Mouse (Mus musculus): Measurements from ENCODE around the gene Elf1.
A peak's percentile ranks its signal among the peaks of the same experiment; 100 is the strongest.
"Not testable (repeated sequence)": the region's sequence is repeated elsewhere in the genome, so short reads cannot be mapped to it uniquely, and the experiment has no call there.

Elf1 gene

DNA sequence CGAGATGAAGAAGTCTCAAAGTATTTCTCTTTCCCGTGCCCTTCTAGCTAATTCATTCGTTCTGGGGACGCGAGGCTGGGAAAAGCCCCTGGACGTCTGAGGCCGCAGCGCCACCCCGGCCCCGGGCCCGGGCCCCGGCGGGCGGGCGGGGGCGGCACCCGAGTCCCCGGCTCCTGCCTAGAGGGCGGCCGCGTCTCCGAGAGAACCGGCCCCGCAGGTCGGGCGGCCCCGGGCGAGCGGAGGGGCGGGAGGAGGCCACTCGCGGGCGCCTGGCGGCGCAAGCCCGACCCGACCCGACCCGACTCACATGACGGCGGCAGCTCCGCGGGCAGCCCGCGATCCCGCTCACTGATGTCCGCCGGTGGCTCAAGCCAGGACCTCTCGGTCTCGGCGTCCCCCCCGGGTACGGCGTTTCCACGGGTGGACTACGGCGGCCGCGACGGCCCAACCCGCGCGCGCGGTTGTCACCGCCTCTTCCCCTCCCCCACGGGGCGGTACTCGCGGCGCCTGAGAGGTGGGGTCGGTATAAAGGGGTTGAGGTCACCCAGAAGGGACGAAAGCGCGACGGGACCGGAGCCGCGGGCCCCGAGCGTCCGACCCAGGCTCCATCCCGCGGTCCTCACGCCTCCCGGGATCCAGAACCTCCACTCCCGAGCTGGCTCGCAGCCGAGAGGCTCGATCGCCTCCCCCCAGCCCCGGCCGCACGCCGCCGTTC, at the start of gene Elf1:
Gene Elf1, plus strand, starts transcription at position 571 of the 715 bp plus-strand sequence.
- DNase-seq, result peak; percentile 97 to 98

DNA sequence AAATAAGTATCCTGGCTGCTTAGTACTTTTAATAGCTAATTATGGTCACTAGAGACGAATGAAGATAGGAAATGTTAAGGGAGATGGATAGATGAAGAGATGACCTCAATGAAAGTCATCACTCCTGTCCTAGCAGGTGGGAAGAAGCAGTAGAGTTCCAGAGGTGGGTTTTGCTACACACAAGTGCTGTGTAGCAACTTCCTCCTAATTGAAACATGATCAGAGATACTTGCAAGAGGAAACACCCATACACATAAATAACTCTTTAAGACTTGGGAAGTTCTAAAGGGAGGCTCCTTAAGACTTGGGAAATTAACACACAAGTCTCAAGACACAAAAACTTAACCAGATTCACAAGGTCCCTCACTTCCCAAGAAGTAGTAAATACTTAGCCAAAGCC, 46.9 kb upstream of the Elf1 start:
- no peak for DNase-seq

DNA sequence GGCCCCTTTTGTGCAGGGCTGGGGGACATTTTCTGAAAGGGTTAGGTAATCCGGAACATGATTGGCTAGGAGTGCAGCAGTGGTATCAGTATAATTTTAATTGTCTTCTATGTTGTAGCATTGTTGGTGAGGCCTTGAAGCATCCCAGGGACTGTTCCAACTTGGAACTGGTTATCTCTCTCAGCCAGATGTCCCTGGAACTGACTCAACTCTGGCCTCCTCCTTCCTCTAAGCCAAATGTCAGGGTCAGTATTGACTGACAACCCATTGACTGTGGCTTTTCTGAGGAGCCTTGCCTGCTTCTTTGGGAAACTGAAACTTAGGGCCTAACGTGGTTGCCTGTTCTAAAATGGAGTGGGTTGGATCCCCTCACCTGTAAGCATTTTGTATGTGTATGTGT, 40.3 kb upstream of the Elf1 start:
- no peak for DNase-seq

DNA sequence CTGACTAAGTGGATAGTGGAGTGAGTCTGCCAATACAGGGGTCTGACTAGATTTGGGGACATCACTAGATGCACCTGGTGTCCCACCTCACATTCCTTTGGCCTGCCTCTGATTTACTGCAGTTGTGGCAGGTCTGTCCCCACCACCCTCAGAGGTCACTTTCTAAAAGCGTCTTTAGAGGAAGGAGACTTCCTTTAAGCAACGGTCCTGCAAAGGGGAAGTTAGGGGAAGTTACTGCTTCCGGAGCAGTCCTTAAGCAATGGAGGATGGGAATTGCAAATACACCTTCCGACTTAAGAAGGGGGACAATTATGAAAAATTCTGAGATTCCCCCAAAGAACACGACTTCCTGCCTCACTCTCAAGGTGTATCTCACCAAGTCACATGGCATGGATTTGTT, 39.6 kb upstream of the Elf1 start:
- DNase-seq, result no peak

DNA sequence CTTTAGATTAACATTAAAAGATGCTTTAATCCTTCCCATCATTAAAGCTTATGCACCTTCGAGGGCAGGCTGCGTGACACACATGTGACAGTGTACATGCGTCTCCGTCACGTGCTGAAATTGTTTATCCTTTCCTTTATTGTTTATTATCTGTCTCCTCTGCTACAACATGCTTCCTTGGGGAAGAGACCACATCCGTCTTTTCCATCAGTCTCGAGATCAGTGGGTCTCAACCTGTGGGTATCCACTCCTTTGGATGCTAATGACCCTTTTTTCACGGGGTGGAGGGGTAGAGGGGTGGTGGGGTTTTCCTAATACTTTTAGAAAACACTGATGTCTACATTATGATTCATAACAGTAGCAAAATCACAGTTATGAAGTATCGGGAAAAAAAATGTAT, 36.4 kb upstream of the Elf1 start:
- DNase-seq, result no peak

DNA sequence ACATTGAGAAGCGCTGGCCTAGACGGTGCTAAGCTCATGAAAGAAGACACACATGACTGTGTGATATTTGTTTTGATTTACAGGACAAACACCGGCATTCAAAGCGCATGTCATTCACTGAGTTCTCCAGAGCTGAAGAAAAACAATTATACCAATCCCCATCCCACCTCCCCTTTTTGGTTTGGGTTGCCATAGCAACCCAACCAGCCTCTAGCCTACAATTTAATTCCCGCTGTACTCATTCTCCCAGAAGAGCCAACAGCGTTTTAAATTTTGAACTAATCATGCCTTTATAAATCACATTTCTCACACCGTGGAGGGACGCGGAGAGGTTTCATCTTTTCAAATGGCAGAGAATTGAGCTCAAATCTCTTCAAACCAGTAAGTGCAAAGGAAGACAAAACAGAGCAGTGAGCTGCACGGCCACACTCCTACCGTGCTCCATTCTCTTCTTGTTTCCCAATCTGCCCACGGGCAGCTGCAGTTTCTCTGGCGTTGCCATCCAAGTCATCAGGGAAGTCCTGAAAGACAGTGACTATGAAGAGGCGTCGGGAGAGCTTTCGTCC, 35.9 kb upstream of the Elf1 start:
- DNase-seq, result no peak

DNA sequence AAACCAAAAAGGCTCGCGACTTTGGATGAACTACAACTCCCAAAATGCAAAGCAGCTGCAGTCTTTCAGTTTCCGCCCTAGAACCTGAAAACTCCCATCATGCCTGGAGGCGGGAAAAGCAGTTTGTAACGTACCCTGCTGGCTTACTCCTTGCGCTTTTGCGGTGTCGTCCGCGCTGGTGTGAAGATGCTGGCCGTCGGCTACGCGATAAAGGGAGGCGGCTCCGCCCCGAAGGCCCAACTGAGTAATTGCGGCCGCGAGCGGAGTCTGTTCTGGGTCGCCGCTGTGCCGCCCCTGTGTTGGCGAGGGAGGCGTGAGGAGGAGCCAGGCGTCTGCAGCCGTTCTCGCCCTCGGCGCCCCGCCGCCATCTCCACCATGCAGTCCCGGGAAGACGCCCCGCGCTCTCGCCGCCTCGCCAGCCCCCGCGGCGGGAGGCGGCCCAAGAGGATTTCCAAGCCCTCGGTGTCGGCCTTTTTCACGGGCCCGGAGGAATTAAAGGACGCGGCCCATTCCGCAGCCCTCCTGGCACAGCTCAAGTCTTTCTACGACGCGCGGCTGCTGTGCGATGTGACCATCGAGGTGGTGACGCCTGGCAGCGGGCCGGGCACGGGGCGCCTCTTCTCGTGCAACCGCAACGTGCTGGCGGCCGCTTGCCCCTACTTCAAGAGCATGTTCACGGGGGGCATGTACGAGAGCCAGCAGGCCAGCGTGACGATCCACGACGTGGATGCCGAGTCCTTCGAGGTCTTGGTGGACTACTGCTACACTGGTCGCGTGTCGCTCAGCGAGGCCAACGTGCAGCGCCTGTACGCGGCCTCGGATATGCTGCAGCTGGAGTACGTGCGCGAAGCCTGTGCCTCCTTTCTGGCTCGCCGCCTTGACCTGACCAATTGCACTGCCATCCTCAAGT, 29.1 kb upstream of the Elf1 start, which contains the start of gene Kbtbd6:
Gene Kbtbd6, plus strand, starts transcription at position 155 of the 910 bp plus-strand sequence.
- peak; percentile 85 to 86 for DNase-seq

DNA sequence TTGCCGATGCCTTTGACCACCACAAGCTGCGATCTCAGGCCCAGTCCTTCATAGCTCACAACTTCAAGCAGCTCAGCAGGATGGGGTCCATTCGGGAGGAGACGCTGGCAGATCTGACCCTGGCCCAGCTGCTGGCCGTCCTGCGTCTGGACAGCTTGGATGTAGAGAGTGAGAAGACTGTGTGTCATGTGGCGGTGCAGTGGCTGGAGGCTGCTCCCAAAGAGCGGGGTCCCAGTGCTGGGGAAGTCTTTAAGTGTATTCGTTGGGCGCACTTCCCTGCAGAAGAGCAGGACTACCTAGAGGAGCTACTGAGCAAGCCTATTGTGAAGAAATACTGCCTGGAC, 28.4 kb upstream of the Elf1 start:
- not testable (repeated sequence) for DNase-seq

DNA sequence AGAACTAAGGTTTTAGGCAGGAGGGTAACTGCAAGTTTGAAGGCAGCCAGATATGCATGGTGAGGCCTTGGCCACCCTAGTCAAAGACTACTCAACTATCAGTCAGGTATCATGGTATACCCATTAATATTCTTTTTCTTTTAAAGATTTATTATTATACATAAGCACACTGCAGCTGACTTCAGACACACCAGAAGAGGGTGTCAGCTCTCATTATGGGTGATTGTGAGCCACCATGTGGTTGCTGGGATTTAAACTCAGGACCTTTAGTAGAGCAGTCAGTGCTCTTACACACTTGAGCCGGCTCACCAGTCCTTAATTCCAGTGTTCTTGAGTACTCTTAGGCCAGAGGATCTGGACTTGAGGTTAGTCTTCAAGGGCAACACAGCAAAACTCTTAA, 20.6 kb upstream of the Elf1 start:
- DNase-seq, result no peak

DNA sequence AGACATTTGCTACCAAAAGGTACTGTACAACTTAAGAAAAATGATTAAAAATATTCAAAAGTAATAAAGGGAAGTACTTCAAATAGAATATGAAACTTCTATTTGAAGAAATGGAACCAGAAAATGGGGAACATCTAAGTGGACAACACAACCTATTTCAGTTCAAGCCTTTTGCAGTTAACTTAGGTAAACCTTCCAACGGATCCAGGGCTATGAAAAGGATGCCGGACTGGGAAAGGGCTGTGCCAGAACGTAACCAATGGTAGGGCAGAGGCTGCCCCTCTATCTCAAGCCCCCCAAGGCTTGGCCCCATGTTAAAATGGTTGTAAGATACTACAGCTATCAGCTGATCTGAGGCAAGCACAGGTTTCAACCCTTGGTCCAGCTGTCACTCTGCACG, 20.0 kb upstream of the Elf1 start:
- no peak for DNase-seq

DNA sequence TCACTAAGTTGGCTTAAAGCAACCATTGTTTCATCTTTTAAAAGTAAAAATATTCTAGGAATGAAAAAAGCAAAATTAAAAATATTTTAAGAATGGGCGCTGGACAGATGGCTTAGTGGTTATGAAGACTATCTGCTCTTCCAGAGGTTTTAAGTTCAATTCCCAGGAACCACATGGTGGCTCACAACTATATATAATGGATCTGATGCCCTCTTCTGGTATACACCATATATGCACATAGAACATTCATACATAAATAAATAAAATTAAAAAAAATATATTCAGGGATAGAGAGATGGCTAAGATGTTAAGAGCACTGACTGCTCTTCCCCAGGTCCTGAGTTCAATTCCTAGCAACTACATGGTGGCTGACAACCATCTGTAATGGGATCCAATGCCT, 15.4 kb upstream of the Elf1 start:
- no peak for DNase-seq

DNA sequence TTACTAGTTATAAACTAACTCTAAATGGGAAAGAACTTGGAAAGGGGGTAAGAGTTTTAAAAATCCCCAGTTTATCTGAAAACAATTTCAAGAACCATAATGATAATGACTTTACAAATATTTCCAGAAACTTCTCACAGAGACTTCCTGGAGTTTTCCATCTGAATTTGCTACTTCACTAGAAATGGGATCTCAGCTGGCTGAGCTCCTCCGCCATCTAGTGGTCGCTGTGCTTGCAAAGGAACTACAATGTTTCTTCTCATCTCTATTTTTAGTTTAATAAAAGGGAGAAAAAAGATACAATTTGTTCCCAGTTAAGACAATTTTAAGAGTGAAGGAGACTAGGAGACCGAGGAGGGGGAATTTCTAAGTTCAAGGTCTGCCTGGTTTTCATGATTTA, 13.4 kb upstream of the Elf1 start:
- DNase-seq, result peak; percentile 77 to 86

DNA sequence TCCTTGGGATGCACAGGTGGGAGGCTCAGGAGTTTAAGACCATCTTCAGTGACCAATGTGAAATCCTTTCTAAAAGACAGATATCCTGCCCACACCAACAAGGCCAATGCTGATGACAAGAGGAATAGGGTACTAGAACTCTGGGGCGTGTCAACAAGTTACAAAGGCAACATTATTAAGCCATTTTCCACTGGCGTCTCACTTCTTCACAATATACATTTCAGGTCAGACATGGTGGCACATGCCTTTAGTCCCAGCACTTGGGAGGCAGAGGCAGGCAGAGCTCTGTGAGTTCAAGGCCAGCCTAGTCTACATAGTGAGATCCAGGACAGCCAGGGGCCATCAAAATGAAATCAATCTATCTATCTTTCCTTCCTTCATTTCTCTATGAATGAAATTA, 7.6 kb upstream of the Elf1 start:
- no peak for DNase-seq

DNA sequence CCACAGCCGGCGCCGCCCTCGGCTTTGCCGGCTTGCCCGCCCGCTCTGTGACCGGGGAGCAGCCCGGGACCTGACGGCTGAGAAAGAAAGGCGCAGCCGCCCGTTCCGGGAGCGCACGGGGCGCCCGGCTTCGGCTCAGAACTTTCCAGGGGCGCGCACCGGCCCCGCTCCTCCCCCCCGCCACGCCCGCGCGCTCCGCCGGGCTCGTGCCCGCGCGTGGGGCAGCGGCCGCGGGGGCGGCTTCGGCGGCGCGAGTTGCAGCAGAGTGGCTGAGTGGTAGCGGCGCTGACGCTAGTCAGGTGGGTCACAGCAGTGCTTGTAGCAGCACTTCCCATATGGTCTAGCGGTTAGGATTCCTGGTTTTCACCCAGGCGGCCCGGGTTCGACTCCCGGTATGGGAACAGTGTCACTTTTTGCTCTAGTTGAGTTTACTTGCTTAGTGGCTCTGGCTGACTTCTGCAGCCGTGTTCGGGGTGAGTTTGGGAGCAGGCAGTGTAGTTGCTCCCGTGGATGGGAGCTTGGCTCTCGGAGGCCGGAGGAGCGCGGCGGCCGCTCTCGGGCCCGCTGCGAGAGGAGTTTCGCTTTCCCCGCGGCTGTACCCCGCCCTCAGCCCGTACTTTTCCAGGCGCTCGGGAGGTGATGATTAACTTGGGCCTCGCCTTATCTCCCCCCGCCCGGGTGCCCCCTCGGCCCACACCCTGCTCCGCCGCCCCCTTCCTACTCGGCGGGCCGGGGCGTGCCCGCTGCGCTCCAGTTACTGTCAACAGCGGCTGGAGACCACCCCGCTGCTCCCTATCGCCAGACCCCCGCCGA, 551 bp downstream of the Elf1 start, which contains the start of gene Wbp4:
Gene Wbp4, minus strand, starts transcription at position 182 of the 813 bp plus-strand sequence.
- peak; percentile 87 to 93 for DNase-seq

DNA sequence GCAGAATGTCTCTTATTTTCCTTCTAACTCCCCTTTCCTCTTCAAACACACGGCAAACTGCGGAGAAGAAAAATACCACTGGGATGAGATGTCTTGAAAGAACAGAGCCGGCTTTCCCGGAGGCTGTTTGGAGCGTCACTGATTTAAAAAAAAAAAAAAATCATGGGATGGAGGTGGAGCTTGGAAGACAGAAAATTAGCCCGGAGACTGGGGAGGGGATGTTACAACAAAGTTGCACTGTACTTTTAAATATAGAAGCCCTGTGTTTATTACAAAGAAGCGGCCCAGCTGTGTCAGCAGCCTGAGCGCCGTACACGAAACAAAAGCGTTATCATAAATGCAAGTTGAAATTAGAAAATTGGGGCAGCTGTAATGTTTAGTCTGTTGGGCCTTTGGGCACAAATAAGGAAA, 1.3 kb downstream of the Elf1 start:
- DNase-seq, result peak; percentile 57

DNA sequence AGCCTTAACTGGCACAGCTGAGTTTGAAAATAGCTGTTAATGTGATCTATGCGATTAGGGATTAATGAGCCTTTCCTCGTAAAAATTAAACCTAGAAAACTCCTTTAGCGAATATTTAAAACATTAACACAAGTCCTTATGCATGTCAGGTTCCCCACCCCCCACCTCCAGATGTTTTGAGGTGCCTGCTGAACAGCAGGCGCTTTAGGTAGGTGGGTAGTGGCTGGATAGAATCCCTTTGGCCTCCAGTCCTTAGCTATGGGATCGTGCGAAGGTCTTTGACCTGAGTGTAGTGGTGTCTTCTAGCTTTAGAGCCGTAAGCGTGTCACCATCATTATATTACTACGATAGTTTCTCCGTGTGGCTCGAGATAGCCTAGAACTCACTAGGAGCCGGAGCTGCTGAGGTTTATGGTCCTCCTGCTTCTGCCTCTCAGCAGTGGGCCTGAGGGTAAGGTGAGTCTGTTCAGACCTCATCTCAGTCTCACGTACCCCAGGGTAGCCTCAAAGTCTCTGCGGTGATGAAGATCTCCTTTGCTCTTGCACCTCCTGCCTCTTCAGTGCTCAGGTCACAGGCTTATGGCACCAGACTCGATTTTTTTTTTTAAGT, 1.9 kb downstream of the Elf1 start:
- DNase-seq, result no peak

DNA sequence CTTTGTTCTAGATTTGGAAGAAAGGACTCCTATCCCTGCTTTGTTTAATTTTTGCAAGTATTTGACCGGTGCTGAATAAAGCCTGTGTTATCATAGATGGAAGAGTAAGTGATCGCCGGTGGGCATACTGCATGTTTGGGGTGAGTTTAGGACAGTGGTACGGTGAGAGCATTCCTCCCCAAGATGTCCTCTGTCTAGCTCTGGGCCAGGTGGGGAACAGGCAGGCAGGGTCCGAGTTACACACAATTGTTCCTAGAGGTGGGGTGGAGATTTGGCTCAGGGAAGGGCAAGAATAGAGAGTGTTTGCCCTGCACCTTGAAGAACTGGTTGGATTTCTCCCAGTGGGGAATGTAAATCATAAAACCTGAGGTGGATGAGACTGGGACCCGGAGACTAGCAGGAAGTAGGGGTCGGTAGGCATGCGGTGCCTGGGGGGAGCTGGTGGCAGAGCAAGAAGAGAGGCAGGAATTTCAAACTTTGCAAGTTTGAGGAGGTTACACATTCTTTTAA, 2.7 kb downstream of the Elf1 start:
- no peak for DNase-seq

DNA sequence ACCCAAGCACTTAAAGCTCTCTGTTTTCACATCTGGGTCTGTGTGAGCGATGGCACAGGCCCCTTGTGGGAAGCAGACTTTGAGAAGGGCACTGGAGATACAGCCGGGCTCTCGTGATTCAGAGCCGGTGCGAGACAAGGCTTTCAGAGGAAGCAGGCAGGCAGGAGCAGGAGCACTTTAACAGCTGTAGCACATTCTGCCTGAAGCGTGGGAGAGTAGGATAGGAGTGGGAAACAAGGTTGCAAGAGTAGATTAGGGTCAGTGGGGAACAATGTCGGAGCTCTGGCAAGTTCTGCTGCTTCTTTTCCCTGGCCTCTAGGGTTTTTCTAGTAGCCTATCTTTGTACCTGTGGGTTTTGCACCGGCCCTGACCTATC, 5.6 kb downstream of the Elf1 start:
- DNase-seq, result no peak

DNA sequence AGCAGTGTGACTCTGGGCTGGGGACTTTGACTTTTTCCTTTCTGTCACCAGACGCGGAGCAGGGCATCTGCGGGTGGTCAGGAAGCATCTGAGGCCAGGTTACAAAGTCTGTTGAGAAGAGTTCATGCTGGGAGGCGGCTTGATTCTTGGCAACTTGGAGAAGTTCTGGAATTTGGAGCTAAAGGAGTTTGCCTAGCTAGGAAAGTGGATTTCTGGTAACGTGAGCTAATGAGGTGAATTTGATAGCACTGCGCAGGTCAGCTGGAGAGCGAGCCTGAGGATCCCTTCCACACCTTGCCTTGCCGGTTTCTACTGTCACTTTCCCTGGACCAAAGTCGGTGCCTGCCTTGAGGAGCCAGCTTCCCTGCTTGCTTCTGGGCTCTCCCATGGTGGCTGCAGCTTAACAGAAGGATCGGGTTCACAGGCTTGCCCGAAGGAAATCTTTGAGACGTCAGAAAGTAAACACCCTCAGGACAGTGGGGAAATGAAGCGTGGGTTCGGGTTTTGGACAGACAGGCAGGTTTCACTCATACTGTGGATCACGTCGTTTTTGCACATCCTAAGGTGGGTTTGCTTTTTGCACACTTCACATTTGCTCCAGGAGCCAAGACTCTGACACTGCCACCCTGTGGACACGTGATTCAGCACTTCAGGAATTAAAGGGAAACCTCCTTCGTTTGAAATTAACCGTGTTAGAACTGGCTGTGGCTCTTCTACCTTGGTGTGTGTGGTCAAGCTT, 6.2 kb downstream of the Elf1 start:
- DNase-seq, result peak; percentile 69 to 88

DNA sequence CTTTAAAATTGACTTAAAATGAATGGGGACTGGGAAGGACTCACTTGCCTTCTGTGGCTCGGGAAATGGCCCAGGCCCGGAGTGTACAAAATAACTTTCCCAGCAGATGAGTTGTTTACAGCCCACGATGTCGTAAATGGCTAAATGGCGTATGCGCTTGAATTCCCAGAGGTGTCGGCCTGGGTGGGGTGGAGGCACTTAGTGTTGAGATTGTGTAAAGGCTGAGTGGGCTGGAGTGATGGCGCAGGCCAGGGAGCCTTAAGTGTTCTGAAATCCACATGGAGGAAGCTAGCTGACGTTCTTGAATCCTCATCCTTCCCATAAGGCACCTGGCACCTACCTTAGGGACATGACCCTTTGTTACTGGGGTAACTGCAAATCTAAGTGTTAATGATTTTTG, 7.5 kb downstream of the Elf1 start:
- peak in 1 of 2 experiments; percentile 24 for DNase-seq

DNA sequence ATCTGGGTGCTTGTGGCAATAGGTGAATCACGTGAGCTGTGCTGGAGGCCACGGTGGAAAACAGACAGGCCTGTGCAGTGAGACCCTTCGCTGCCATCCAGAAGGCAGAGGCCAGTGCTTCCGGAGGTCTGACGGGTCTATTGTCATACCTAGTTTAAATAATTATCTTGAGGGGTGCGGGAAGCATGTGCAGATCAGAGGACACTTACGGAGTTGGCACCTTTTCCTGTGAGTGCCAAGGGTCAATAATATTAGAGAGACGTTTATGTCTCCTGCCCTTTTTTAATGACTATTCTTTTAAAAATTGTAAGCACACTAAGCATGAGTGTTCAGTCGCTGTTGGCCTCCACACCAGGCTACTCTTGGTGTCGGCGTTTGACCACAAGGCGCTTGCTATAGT, 8.2 kb downstream of the Elf1 start:
- peak in 1 of 2 experiments; percentile 24 for DNase-seq
